Mouse (Mus musculus): ENCODE results near the gene Cfap46.

Gene Cfap46

DNA sequence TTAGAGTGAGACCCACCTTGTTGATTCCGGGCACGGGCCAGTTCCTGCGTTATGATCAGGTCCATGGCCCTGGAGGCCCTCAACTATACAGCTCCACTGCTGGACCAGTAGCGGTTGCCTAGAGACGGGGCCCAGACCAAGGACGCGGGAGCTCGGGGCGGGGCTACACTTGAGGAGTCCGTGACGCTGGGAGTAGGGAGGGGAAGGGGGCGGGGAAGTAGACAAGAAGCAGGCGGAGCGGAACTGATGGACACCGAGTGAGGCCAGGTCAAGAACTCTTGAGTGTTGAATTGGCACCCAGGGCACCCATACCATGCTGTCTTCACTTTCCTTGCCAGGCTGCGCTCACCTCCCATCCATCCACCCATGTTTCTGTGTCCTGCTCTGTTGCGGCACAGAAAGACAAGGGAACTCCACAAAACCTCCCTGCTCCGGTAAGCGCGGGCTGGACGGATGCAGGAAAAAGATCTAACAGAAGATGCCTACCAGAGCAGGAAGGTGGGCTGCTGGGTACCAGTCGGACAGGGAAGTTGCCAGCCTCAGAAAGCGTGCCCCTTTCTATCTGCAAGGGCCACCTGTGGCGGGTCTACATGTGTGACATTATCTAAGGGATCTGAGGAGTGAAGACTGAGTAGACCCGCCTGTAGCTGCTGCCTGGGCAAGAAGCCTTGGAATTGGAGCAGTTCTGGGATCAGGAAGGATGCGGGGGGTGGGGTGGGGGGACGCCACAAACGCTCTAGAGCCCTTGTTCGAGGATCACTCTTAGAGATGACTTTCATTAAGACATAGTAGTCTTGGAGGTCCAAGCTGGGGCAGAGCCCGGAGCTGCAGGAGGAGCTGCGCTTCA lies at the start of gene Cfap46:
Cfap46 (minus strand) TSS at position 112 of the 847 bp plus-strand sequence.
- peak; percentile 88 to 95 for DNase-seq

DNA sequence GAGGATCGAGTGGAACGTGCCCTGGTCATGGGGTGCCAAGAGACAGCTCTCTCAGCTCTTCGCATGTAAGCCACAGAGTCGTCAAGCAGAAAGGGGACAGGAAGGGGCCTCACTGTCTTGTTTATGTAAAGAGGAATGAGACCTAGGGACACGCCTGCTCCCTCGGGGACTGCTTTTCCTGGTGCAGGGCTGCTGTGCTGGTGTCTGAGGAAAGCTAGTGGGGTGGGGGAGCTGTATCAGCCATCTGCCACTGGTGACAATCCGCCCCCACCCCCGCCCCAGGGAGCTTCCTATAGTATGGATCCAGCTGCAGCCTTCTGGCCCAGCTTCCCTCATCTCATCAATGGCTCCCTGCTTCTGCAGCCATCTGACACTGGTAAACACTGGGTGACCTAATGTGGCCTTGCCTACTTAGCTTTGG lies 47.7 kb upstream of the Cfap46 start:
- no peak for DNase-seq

DNA sequence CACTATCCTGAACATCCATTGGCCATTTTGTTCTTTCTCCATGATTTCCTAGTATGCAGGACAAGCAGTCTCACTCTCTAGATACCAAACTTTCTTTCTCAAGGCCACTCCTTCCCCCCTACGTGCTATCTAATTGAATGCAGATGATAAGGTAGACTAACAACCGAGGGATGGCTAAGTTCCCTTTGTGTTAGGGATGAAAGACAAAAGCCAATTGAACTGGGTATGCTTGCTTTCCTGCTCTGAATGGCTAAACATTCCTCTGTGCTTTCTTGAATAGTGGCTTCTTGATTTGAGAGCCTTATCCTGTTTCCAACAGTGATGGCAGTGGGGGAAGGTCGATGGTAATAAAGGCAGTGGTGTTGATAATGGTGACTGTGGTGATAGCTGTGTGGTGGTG lies 43.5 kb upstream of the Cfap46 start:
- no peak for DNase-seq

DNA sequence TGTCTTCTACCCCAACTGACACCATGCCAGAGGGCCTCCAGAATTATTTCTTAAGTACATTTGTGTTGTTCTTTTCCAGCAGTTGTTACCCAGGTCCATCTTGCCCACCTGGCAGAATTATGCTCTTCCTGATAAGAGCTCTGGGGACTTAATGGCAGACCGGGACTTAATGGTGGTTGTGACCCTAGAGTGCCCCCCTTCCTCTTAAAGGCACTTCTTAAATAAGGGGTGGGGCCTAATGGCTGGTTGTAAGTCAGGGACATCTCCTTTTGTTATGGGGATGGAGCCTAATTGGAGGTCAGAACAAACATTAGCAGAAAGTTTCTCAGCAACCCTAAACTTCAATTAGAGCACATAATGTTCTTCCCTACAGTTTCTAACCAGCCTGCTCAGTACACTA lies 42.0 kb upstream of the Cfap46 start:
- DNase-seq: no peak

DNA sequence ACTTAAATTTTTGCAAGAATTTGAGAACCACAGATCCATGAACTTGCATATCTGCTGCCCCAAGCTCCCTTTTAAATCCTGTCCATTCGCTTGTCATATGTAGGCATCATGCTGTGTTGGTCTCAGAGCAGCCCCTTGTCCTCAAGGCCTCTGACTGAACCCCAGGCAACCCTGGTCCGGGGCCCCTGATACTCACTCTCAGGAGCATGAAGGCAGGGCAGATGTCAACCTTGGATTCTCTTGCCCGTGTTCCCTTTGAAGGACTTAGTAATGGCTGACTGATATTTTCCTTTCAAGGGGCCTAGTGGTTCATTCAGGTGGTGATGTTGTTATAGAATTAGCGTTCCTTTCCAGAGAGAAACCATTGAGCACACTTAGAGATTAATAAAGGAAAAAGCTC lies 40.4 kb upstream of the Cfap46 start:
- DNase-seq: no peak

DNA sequence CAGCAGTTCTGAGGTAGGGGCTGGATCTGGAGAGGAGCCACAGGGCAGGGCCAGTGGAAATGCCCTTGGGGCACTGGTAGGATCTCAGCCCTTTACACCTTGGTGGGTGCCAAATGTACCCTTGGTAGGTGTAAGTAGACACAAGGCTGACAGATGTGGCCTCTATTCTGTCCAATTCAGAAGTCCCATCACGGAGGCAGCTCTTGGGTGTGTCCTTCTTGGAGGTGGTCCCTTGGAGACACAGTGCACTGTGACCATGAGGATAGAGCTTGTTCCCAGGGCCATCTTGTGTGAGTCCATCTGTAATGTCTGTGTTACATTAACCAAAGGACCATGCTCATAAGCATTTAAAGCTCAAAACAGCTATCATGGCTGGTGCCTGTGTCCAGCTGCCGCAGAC lies 37.6 kb upstream of the Cfap46 start:
- no peak for DNase-seq

DNA sequence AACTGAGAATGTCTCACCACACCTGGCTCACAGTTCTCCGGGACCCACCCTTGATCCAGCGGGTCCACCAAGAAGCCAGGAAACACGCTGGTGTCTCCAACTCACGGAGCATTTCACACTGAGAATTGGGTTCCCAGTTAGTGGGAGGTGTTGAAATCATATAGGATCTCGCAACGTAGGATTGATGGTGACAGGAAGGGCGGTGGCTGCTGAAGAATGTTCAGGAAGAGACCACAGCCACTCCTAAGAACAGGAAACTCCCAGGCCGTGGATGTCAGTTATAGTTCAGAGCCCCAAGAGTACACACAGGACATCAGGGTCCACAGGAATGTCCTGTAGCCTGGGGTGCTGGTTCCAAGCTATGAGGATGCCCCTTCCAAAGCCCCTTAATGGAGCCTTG lies 34.2 kb upstream of the Cfap46 start:
- no peak for DNase-seq

DNA sequence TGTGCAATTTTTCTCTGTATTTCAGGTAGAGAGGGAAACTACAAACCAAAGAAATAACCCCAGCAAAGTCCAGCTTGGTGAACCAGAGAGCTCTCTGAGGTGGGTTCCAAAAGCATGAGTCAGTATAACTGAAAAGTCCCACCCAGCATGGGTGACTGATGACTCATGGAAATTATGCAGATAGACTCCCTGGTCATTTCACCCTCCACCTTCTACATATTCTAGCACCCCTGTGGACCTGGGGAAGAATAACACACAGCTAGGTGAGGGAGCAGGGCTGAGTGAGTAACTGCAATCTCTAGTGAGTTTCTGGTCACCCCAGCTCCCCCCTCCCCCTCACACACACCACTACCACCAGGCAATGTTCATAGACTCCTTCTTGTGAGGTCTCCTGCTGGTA lies 28.2 kb upstream of the Cfap46 start:
- no peak for DNase-seq

DNA sequence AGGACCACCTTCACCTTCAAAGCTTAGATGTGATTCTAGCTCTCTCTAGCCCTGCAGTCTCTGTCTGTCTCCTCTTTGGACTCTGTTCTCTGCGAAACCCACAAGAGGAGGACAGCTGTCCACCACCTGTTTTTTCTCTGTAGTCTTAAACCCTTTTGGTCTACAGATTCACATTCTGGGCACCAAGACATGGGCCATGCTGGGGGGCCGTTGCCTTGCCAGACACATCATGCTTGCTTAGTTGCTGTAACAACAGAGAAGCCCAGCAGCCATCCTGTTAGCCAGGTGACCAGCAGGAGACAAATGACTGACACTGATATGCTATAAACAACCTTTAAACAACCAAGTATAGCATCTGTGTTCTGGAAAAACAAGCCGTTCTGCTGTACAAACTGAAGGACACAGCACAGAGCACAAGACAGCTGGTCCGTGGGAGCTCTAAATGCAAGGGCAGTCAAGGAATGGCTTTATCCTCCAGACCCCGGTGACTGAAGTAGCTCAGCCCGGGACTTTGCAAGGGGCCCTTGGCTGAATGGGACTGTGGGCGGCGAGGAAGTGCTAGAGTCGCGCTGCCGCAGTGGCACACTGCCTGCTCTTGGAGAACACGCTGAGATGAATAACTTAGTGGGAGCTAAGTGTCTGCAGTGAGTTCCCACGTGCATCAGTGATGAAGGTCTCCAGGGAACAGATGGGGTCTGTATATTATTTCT lies 22.9 kb upstream of the Cfap46 start:
- DNase-seq: no peak

DNA sequence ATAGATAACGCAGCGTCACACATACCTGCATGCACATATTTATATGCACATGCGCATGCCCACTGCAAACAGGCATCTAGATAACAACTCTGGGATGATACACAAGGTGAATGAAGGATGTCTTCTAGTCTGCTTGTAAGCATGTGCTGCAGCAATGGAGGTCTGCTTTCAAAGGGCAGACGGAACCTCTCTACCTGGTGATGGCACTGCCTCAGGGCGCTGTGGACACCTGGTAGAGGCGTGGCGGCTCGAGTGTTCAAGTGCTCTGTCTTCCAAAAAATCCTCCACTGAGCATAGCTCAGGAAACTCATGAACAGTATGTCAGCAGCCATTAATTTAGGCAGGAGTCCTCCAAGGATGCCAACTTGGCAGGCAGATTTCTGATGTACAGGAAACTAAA lies 22.2 kb upstream of the Cfap46 start:
- no peak for DNase-seq

DNA sequence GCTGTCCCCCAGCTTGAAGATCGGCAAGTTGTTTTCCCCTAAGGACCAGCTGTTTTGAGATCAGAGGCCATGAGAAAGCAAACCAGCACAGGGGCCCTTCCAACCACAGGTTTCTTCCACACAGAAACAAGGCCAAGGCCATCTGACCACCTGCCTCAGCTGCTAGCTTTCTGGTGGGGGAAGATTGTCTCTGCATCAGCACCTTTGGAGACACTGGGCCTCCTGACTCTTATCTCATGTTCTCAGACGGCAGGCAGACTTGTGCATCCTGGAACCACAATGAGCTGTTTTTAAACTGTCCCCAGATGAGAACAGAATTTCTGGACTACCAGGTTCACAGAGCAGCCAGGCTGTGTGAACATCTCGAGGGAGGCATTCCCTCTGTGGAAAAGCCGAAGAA lies 21.5 kb upstream of the Cfap46 start:
- no peak for DNase-seq

DNA sequence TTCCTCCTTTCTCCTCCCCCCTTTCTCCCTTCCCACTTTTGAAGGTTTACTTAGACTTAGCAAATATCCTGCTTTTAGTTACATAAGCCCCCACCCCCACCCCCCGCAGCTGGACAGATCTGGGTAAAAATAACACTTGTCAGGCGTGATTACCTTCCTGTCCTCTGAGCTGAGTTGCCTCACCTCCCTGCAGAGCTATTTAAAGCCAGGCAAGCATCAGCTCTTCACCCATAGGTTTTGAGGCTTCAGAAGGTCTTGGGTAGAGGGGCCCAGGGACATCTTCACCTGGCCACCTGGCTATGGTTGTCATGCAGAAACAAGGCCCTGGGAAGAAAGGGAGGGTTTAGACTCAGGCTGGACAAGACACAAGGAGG lies 20.2 kb upstream of the Cfap46 start:
- no peak for DNase-seq

DNA sequence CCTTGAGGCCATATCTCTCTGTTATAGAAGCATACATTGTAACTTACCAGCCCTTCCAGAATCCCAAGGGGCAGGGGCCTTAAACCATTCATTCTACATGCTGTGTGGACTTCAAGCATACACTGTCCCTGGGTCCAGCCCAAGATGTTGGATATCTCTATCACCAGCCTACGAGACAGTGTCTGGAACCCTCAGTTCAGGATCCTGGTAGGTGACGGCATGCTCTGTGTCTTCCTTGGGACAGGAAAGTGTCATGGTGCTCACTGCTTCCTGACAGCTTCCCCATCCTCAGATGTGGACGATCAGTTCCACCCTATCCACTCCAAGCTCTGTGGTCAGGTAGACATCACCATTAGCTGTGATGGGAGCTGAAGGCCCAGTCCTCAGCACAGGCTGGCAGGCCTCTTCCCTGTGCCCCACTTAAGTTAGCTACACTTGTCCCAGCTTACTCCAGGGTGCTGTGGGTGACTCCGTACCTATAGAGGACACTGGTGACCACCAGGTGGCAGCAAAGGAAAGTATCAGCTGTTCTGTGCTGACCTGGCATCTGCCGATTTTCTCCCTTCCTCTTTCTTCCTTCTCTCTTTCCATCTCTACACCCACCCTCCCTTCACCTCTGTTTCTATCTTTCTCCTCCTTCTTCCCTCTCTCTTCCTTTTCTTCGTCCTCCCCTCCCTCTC lies 19.7 kb upstream of the Cfap46 start:
- peak; percentile 86 to 88 for DNase-seq

DNA sequence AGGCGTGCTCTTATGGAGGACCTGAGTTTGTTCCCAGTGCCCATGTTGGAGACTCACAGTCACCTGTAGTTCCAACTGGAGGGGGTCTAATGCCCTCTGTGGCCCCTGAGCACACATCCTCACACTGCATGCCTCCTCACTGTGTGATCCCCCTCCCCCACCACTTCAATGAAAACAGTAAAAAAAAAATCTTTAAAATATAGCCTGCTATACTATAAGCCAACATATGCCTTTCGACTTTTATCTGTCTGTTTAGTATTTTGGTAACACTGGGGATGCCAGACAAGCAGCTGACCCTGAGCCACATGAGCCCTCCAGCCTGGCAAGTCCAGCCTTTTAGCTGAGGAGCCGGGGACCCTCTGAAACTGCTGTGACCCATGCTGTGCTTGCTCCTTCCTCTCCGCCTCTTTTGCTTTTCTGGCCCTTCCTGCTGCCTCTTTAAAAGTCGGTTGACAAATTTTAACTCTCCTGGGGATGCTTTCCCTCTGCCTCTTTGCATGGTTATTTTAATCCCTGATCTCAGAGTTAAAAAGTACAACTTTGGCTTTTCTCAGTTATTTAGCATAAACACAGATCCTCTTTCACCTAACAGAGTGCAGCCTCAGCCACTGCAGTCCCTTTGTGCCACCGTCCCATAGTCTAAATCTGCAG lies 18.2 kb upstream of the Cfap46 start:
- no peak for DNase-seq

DNA sequence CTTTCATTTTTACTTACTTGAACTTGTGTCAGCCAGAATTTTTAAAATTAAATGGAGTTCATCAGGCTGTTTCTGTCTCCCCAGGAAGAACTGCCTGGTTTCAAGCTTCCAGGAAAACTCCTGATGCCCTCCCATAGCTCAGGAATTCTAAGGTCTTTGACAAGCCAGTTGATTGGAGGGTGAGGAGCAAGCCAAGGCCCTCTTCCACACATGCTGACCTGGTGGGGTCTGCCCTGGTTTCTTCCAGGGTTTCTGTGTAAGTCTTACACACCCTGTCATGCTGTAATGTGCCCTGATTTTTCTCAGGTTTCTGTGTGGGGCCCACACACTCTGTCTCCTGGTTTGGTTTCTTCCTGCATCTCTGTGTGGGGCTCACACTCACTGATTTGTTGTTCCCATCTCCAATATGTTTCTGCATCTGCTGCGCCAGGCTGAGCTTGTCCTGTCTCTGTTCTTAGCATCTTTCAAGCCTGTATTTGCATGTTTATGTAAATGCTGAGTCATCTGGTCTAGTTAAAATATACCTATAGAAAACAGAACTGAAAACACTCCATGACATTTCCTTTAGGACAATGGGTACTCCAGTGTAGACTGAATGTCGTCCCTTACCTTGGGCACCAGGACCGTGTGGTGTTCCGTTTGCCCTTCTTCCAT lies 9.2 kb upstream of the Cfap46 start:
- no peak for DNase-seq

DNA sequence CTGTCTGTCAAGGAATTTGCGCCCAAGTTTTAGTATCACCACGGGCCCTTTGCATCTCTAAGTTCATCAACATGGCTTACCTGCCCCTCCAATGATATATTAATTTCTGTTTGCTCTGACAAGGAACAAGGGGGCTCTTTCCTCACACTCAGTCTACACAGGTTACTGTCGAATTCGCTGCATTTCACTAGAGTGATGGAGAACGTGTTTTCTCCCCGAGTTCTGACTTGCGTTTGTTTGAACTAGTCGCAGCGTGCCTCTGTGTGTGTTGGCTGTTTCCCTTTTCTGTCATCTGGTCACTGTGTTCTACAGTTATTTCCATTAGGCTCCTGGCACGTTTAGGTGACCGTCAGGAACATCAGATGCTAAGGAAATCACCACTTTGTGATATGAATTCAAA lies 8.6 kb upstream of the Cfap46 start:
- DNase-seq: no peak

DNA sequence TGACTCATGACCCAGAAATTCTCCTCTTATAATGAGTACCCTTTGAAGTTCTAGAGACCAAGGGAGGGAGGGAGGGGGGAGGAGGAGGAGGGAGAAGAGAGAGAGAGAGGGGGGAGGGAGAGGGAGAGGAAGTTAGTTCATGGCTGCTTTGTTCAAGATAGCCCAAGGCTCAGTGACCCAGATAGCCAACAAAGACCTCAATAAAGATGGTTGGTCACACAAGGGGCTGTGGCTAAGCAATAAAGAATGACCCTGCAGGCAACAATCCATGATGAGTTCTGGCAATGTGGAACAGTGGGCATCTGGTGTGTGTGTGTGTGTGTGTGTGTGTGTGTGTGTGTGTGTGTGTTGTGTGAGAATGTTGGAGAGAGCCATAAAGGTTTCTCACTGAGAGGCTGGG lies 1.7 kb upstream of the Cfap46 start:
- no peak for DNase-seq

DNA sequence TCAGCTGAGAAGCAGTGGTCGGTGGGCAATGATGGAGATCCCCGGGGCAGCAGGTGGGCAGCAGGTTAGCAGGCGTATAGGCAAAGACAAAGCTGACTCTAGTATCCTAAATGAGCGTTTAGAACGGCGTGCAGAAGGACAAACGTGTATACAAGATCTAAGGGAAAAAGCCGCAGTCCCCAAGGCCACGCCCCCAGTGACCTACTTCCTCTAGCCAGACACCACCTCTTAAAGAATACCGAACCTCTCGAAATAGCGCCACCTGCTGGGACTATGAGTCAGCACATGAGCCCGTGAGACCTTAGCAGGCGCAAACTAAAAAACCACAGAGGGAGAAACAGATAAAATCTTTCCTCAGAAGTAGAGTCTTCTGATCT lies 924 bp upstream of the Cfap46 start:
- peak; percentile 95 to 96 for DNase-seq

DNA sequence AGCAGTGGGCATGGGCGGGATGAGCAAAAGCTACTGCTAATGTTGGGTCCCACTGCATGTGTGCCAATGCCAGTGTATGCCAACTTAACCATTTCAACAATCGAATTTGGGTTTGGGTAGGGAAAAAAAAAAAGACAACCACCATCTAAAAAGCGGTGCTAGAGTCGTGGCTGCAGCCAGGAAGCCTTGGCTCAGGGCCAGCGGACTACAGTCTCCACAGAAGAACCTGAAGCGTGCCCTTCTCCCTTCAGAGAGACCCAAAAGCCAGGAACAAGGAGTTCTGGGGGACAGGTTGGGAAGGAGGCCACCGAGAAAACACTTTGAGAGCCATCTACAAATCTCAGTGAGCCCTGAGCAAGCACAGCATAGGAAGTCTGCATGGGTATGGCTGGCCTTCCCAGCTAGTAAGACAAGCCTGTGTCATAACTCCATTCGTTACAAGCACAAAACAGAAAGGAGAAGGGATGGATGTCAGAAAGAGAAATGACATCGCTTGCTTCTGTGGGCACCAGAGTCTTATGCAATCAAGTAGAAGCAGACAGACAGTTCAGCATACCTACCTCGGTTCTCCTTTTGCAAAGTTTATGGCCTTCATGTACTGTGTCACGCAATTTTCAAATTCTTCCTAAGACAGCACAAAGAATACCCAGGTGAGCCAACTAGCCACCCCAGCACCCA lies 1.6 kb downstream of the Cfap46 start:
- DNase-seq: peak in 1 of 2 experiments; percentile 23

DNA sequence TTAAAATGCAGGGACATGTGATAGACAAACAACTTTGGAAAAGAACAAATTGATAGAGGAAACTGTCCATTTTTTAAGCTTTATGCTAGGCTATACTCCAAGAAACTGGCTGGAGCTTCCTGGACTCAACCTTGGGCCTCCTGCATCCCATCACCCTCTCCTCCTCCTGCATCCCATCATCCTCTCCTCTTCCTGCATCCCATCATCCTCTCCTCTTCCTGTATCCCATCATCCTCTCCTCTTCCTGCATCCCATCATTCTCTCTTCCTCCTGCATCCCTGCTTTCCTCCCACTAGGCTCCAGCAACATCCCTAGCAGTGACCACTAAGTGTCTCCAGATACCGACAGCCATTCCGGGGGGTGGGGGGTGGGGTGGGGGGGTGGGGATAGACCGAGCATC lies 7.2 kb downstream of the Cfap46 start:
- peak; percentile 10 to 14 for DNase-seq

DNA sequence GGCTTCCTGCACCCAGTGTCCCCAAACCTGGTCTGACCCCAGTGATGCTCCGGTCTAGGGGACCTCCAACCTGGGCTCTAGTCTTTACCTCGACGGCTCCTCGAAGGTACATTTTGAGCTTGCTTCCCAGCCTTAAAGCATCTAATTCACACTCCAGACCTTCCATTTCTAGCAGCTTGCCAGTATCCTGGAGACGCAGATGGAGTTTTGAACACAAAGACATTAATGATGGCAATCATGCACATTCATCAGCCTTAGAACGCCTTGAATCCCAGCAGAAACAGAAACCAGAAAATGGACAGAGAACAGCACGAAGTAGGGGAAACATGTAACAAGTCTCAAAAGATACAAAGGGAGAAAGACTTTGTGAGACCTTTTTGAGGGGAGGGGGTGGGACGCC lies 16.7 kb downstream of the Cfap46 start:
- DNase-seq: no peak

DNA sequence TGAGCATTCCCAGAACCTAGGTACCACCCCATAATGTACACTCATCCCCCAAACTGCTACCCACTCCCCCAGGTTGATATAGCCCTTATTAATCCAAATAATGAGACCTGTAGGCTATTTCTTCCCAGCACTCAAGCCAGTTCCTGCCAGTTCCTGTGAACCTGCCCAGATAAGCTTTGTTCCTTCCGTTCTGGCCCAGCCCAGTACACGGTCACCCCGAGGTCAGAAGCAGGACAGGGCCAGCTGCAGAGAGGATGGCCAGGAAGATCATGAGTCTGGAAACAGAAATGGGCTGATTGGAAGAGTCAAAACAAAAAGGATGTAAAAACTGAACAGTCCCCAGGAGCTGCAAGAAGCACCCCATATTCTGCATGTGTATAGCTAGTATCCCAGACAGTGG lies 20.3 kb downstream of the Cfap46 start:
- no peak for DNase-seq

Data from cerebellum, adult 18-20 months (tissue).